Mouse (Mus musculus): ENCODE data around the gene Exoc2. TPM values are rescaled to one million over a fixed set of nuclear protein-coding genes. Genes with fewer than 3 reads are reported as not detected.
A peak's percentile ranks its signal among the peaks of the same experiment; 100 is the strongest.

Gene Exoc2
- polyA plus RNA-seq, 1 experiment from 2014 or later: 46.2 TPM

- no peak overlapping the region for H3K4me3 ChIP-seq
- no peak overlapping the region for H3K27ac ChIP-seq (replicated peaks)
- no peak for ATAC-seq (ENCODE audit: low FRiP score, low read depth)
- no peaks in the 10 kb centered on the region for H3K4me1 ChIP-seq
- no peak overlapping the region for H3K4me2 ChIP-seq (replicated peaks)
- H3K36me3 ChIP-seq: 0 out of 2 replicates have a peak, but pooled peaks cover 6% of the 10 kb centered on the region
- whole genome bisulfite sequencing: 90% methylated on average over 4 of the region's 4 CpGs
- no peaks in the 10 kb centered on the region for H3K27me3 ChIP-seq
- no peak overlapping the region for H3K9ac ChIP-seq (replicated peaks)
- H3K9me3 ChIP-seq: no peaks in the 10 kb centered on the region
These were observed 52.0 kb downstream of the Exoc2 start for GRCm38 (mm10) chr13:30921914-30922313.

GRCm38 (mm10) chr13:30913757-30914156 lies 60.1 kb downstream of the Exoc2 start:
- no peaks in the 10 kb centered on the region for H3K4me1 ChIP-seq
- no peak for ATAC-seq (ENCODE audit: low FRiP score, low read depth)
- no peak overlapping the region for H3K27ac ChIP-seq (replicated peaks)
- no peaks in the 10 kb centered on the region for H3K9me3 ChIP-seq
- no peaks in the 10 kb centered on the region for H3K27me3 ChIP-seq
- no peak overlapping the region for H3K9ac ChIP-seq (replicated peaks)
- H3K36me3 ChIP-seq: 0 out of 2 replicates have a peak, but pooled peaks cover 2% of the 10 kb centered on the region
- no peak overlapping the region for H3K4me3 ChIP-seq
- no peak overlapping the region for H3K4me2 ChIP-seq (replicated peaks)

GRCm38 (mm10) chr13:30913028-30913427 lies 60.9 kb downstream of the Exoc2 start:
- H3K27me3 ChIP-seq: no peaks in the 10 kb centered on the region
- H3K4me3 ChIP-seq: no peak overlapping the region
- no peak for ATAC-seq (ENCODE audit: low FRiP score, low read depth)
- H3K36me3 ChIP-seq: 0 out of 2 replicates have a peak, but pooled peaks cover 2% of the 10 kb centered on the region
- no peaks in the 10 kb centered on the region for H3K9me3 ChIP-seq
- H3K4me2 ChIP-seq (replicated peaks): no peak overlapping the region
- no peak overlapping the region for H3K9ac ChIP-seq (replicated peaks)
- 24% methylated on average over 4 of the region's 4 CpGs for WGBS
- no peak overlapping the region for H3K27ac ChIP-seq (replicated peaks)
- H3K4me1 ChIP-seq: no peaks in the 10 kb centered on the region

GRCm38 (mm10) chr13:30911931-30912625 lies 61.8 kb downstream of the Exoc2 start:
- Histone ChIP-seq H3K27me3 (no peaks in the 10 kb centered on the region), H3K27ac (replicated peaks) (no peak overlapping the region), H3K4me2 (replicated peaks) (no peak overlapping the region), H3K36me3 (0 out of 2 replicates have a peak, but pooled peaks cover 2% of the 10 kb centered on the region), H3K9ac (replicated peaks) (no peak overlapping the region), H3K9me3 (no peaks in the 10 kb centered on the region), H3K4me1 (no peaks in the 10 kb centered on the region), H3K4me3 (no peak overlapping the region)
- no peak for ATAC-seq (ENCODE audit: low FRiP score, low read depth)
- 78% methylated on average over 5 of the region's 5 CpGs for WGBS

- 77% methylated on average over 5 of the region's 5 CpGs for WGBS
- no peak overlapping the region for H3K9ac ChIP-seq (replicated peaks)
- ATAC-seq (ENCODE audit: low FRiP score, low read depth): no peak
- no peak overlapping the region for H3K4me2 ChIP-seq (replicated peaks)
- no peaks in the 10 kb centered on the region for H3K27me3 ChIP-seq
- no peak overlapping the region for H3K4me3 ChIP-seq
- 0 out of 2 replicates have a peak, but pooled peaks cover 2% of the 10 kb centered on the region for H3K36me3 ChIP-seq
- no peaks in the 10 kb centered on the region for H3K4me1 ChIP-seq
- H3K27ac ChIP-seq (replicated peaks): no peak overlapping the region
- H3K9me3 ChIP-seq: no peaks in the 10 kb centered on the region
These were observed 63.0 kb downstream of the Exoc2 start for GRCm38 (mm10) chr13:30910889-30911288.

- Histone ChIP-seq H3K9me3 (no peaks in the 10 kb centered on the region), H3K4me3 (no peak overlapping the region), H3K4me1 (no peaks in the 10 kb centered on the region), H3K36me3 (peaks cover 20% of the 10 kb centered on the region), H3K9ac (replicated peaks) (no peak overlapping the region), H3K4me2 (replicated peaks) (no peak overlapping the region), H3K27ac (replicated peaks) (no peak overlapping the region), H3K27me3 (no peaks in the 10 kb centered on the region)
- WGBS: 56% methylated on average over 2 of the region's 2 CpGs
- ATAC-seq (ENCODE audit: low FRiP score, low read depth): no peak
These were observed 71.6 kb downstream of the Exoc2 start for GRCm38 (mm10) chr13:30902286-30902685.

- ATAC-seq (ENCODE audit: low FRiP score, low read depth): no peak
These were observed 72.4 kb downstream of the Exoc2 start for GRCm38 (mm10) chr13:30901387-30902041.

GRCm38 (mm10) chr13:30894015-30894634 lies 79.8 kb downstream of the Exoc2 start:
- Histone ChIP-seq H3K4me2 (replicated peaks) (no peak overlapping the region), H3K9ac (replicated peaks) (no peak overlapping the region), H3K4me3 (no peak overlapping the region), H3K36me3 (peaks cover 12% of the 10 kb centered on the region), H3K27me3 (no peaks in the 10 kb centered on the region), H3K27ac (replicated peaks) (no peak overlapping the region), H3K9me3 (no peaks in the 10 kb centered on the region), H3K4me1 (no peaks in the 10 kb centered on the region)
- ATAC-seq (ENCODE audit: low FRiP score, low read depth): no peak
- WGBS: 54% methylated on average over 6 of the region's 6 CpGs

More at GRCm38 (mm10) chr13:30901387-30902041, 72.4 kb downstream of the Exoc2 start:
- H3K4me1 ChIP-seq: no peaks in the 10 kb centered on the region
- no peaks in the 10 kb centered on the region for H3K9me3 ChIP-seq
- WGBS: 94% methylated on average over 7 of the region's 7 CpGs
- peaks cover 20% of the 10 kb centered on the region for H3K36me3 ChIP-seq
- no peak overlapping the region for H3K4me2 ChIP-seq (replicated peaks)
- H3K4me3 ChIP-seq: no peak overlapping the region
- H3K9ac ChIP-seq (replicated peaks): no peak overlapping the region
- no peaks in the 10 kb centered on the region for H3K27me3 ChIP-seq
- H3K27ac ChIP-seq (replicated peaks): no peak overlapping the region

GRCm38 (mm10) chr13:30892315-30892714 lies 81.6 kb downstream of the Exoc2 start:
- Histone ChIP-seq H3K4me1 (no peaks in the 10 kb centered on the region), H3K9ac (replicated peaks) (no peak overlapping the region), H3K9me3 (no peaks in the 10 kb centered on the region), H3K4me3 (no peak overlapping the region), H3K27ac (replicated peaks) (no peak overlapping the region), H3K36me3 (0 out of 2 replicates have a peak, but pooled peaks cover 4% of the 10 kb centered on the region), H3K4me2 (replicated peaks) (no peak overlapping the region), H3K27me3 (no peaks in the 10 kb centered on the region)
- WGBS: 74% methylated on average over 4 of the region's 4 CpGs
- no peak for ATAC-seq (ENCODE audit: low FRiP score, low read depth)

GRCm38 (mm10) chr13:30891223-30891622 lies 82.7 kb downstream of the Exoc2 start:
- no peak for ATAC-seq (ENCODE audit: low FRiP score, low read depth)
- Histone ChIP-seq H3K27me3 (no peaks in the 10 kb centered on the region), H3K9ac (replicated peaks) (no peak overlapping the region), H3K4me2 (replicated peaks) (no peak overlapping the region), H3K36me3 (0 out of 2 replicates have a peak, but pooled peaks cover 4% of the 10 kb centered on the region), H3K27ac (replicated peaks) (no peak overlapping the region), H3K4me1 (no peaks in the 10 kb centered on the region), H3K4me3 (no peak overlapping the region), H3K9me3 (no peaks in the 10 kb centered on the region)
- WGBS: 70% methylated on average over 5 of the region's 5 CpGs

GRCm38 (mm10) chr13:30888480-30888879 lies 85.4 kb downstream of the Exoc2 start:
- H3K4me3 ChIP-seq: no peak overlapping the region
- H3K9ac ChIP-seq (replicated peaks): no peak overlapping the region
- no peak overlapping the region for H3K27ac ChIP-seq (replicated peaks)
- no peaks in the 10 kb centered on the region for H3K4me1 ChIP-seq
- no peaks in the 10 kb centered on the region for H3K9me3 ChIP-seq
- H3K27me3 ChIP-seq: no peaks in the 10 kb centered on the region
- no peak overlapping the region for H3K4me2 ChIP-seq (replicated peaks)
- ATAC-seq (ENCODE audit: low FRiP score, low read depth): peak; percentile 70
- WGBS: 18% methylated on average over 3 of the region's 3 CpGs
- peaks cover 17% of the 10 kb centered on the region for H3K36me3 ChIP-seq

GRCm38 (mm10) chr13:30880310-30880709 lies 93.6 kb downstream of the Exoc2 start:
- no peak overlapping the region for H3K27ac ChIP-seq (replicated peaks)
- no peak overlapping the region for H3K4me3 ChIP-seq
- no peaks in the 10 kb centered on the region for H3K4me1 ChIP-seq
- ATAC-seq (ENCODE audit: low FRiP score, low read depth): no peak
- 93% methylated on average over 5 of the region's 5 CpGs for WGBS
- H3K36me3 ChIP-seq: peaks cover 22% of the 10 kb centered on the region
- no peaks in the 10 kb centered on the region for H3K27me3 ChIP-seq
- H3K9ac ChIP-seq (replicated peaks): no peak overlapping the region
- no peaks in the 10 kb centered on the region for H3K9me3 ChIP-seq
- no peak overlapping the region for H3K4me2 ChIP-seq (replicated peaks)

All from midbrain, embryonic 12.5 days (tissue).